Mouse (Mus musculus) E14TG2a.4 (cell line): ENCODE results near the gene Vmn2r4.
"Not testable (repeated sequence)": the region's sequence is repeated elsewhere in the genome, so short reads cannot be mapped to it uniquely, and the experiment has no call there.

ENCODE experiments used
- H3K27me3 ChIP-seq: 2 replicates; pipeline ENCODE4 v1.6.1; 2014; ENCODE audit warnings: low read length, control low read depth; ENCODE audit not compliant: insufficient read depth
- H3K36me3 ChIP-seq: 2 replicates; pipeline ENCODE4 v1.6.1; 2014; ENCODE audit warnings: low read length, control low read depth; ENCODE audit not compliant: insufficient read depth
- H3K4me1 ChIP-seq: replicated peaks from 2 replicates; pipeline ENCODE4 v1.6.1; 2014; ENCODE audit warnings: low read depth, low read length, control low read depth
- H3K4me3 ChIP-seq: replicated peaks from 2 replicates; pipeline ENCODE4 v1.5.1; 2014; ENCODE audit warnings: mild to moderate bottlenecking, low read length
- H3K9me3 ChIP-seq: 2 replicates; pipeline ENCODE4 v1.6.1; 2014; ENCODE audit warnings: low read length, control low read depth
- CTCF ChIP-seq: conservative IDR thresholded peaks from 2 replicates; pipeline ENCODE4 v1.5.1; 2014; ENCODE audit warnings: low read length
- NANOG ChIP-seq: IDR thresholded peaks from 2 replicates; pipeline ENCODE4 v1.6.1; 2014; ENCODE audit warnings: borderline replicate concordance, low read length, mixed read lengths
- POU5F1 ChIP-seq: IDR thresholded peaks from 2 replicates; pipeline ENCODE4 v1.6.1; 2014; ENCODE audit warnings: low read length, borderline replicate concordance

Vmn2r4 gene

DNA sequence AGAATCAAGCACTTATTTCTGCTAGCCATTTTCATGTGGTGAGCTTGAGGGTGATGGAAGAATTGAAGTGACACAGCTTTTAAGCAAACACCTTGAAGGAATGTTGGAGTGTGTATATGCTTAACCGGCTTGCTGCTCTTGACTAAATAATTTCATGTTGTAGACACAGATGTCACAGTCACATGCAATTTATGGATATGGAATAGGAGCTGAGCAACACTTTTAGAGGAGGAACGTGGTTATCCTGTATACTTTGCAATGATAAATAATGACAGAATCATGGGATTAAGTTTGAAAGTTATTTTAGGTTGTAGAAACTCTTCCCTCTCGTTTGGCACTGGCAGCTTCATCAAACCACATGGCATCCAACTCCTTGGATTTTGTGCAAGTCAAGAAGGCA is at the start of gene Vmn2r4:
TSS of gene Vmn2r4 (minus strand) at position 101 of the 400 bp plus-strand sequence.
- H3K4me1 ChIP-seq, H3K4me3 ChIP-seq, H3K27me3 ChIP-seq, H3K9me3 ChIP-seq, H3K36me3 ChIP-seq: not testable (repeated sequence)

DNA sequence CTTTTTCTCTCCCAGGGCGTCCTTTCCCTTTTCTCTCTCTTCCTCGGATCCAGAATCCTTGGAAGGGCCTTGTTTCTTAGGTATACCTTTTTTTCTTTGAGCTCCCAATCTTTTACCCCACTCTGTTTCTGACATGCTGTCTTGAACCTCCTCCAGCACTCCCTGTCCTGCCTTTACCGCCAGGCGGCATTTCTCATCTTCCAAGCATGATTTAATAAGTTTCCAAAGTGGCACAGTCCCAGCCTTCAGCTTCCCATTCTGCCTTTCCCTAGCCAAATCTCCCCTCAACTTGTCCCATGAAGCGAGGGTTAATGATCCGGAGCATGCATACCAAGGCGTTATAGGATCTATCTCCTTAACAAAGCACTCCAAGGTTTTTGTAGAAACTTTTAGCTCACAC is 19.1 kb upstream of the Vmn2r4 start:
- peaks cover 29% of the 10 kb centered on the region for H3K9me3 ChIP-seq
- not testable (repeated sequence) for H3K4me1 ChIP-seq, H3K36me3 ChIP-seq, H3K4me3 ChIP-seq, H3K27me3 ChIP-seq

DNA sequence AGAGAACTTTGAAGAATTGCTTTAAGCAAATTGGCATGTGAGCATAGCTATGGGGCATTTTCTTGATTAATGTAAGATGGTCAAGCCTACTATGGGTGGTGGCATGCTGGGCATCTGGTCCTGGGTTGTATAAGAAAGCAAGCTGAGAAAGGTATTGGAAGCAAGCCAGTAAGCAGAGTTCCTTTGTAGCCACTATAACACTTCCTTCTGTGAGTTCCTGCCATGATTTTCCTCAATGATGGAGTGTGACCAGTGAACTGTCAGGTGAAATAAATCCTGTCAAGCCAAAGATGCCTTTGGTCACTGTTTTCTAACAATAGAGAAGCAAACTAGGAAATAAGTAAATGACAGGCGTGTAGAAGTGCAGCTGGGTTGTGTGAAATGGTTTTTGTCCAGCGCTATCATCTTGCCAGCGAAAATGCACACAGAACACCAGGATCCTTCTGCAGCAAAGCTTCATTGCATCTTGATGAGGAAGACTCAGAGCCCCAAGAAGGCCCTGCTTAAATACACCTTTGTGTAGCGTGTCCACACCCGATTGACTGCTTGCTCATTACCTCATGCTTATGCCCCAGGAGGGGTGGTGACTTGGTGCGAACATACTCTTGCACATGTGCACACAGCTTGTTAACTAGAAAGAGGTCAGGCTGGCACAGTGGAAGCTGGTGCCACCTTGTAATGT is 13.1 kb upstream of the Vmn2r4 start:
- peaks cover 26% of the 10 kb centered on the region for H3K9me3 ChIP-seq
- H3K27me3 ChIP-seq, H3K4me3 ChIP-seq, H3K4me1 ChIP-seq, H3K36me3 ChIP-seq: not testable (repeated sequence)

DNA sequence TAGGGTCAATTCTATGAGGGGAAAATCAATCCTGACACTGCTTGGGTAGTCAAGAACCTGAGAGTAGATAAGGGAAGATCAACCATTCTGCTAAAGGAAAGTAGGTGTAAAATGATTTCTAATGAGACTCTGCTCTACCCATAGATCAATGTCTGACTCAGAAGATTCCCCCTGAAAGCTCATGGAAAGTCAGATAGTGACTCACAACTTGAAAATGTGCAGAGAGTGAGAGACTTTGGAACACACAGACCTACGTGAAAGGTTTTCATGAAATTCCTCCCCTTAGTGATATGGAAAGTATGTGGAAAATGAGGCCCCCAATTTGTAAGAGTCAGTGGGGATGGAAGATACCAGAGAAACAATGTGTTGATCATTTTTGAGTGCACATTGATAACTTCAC is 7.0 kb upstream of the Vmn2r4 start:
- H3K36me3 ChIP-seq, H3K4me1 ChIP-seq, H3K4me3 ChIP-seq, H3K9me3 ChIP-seq, H3K27me3 ChIP-seq: not testable (repeated sequence)

DNA sequence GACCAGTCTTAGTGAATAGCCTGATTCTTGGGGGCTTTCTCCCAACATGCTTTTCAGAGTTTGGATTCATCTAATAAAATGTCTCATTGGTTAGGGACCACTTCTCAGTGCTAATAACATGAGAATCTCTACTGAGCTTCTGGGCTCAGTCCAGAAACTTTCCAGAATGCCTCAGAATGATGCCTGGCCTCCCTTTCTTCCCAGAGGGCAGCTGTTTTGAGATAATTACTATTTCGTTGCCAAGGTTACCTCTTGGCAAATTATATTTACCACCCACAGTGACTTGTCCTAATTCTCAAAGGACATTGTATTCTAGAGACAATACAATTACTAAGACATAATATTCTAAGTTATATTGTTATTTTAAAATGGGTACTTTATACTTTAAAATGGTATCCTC is 2.3 kb upstream of the Vmn2r4 start:
- H3K36me3 ChIP-seq, H3K4me3 ChIP-seq, H3K9me3 ChIP-seq, H3K4me1 ChIP-seq, H3K27me3 ChIP-seq: not testable (repeated sequence)

DNA sequence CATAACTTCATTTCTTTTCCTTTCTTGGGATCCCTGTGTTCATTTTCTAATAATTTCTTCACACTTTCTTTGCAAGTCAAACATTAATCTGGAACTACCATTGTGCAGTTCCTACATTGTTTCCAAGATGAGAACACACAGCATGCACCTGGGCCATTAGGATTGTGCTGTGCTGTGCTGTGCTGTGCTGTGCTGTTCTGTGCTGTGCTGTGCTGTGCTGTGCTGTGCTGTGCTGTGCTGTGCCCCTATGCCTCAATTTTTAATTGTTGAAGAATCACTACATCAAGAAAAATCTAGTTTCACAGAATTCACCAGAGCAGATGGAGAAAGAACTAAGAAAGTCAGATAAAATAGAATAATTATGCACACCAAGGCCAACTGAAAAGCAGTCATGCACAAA is 915 bp downstream of the Vmn2r4 start:
- not testable (repeated sequence) for H3K4me1 ChIP-seq, H3K27me3 ChIP-seq, H3K36me3 ChIP-seq, H3K4me3 ChIP-seq, H3K9me3 ChIP-seq

DNA sequence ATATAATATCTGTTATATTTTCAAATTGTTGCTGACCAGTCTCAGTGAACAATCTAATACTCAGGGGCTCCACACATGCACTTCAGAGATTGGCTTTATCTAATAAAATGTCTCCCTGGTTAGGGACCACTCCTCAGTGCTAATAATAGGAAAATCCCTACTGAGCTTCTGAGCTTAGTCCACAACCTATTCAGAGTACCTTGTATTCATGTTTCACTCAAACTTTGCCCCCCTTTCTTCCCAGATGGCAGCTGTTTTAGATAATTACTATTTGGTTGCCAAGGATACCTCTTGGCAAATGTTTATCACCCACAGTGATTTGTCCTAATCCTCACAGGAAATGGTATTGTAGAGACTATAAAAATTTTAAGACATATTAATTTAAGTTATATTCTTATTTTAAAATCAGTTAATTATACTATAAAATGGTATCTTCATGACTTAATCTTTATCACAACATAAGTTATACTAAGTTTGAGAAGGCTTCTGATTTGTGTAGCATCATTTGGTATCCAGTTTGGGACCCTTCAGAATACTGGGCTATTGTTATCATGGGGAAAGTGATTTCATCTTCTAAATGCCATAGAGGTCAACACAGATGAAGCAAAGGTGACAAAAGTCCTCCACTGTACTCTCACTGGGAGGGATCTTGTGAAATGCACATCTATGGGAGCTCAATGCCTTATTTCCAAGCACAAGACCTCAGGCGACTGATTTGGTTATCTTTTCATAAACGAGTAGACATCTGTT is 55.7 kb downstream of the Vmn2r4 start:
- no peaks in the 10 kb centered on the region for H3K36me3 ChIP-seq
- no peaks in the 10 kb centered on the region for H3K27me3 ChIP-seq

More for the DNA sequence above, 55.7 kb downstream of the Vmn2r4 start:
- no peak for TF ChIP-seq CTCF
- TF ChIP-seq NANOG, result no peak
- TF ChIP-seq POU5F1, result no peak
- H3K4me1 ChIP-seq, result no peaks in the 10 kb centered on the region
- H3K9me3 ChIP-seq, result no peaks in the 10 kb centered on the region
- H3K4me3 ChIP-seq, result no peak overlapping the region
